Mouse (Mus musculus): ENCODE results near the gene Auts2. TPM values are rescaled to one million over a fixed set of nuclear protein-coding genes. Genes with fewer than 3 reads are reported as not detected.

Gene Auts2
- total RNA-seq, 1 experiment from 2014 or later: 10.4 TPM

DNA sequence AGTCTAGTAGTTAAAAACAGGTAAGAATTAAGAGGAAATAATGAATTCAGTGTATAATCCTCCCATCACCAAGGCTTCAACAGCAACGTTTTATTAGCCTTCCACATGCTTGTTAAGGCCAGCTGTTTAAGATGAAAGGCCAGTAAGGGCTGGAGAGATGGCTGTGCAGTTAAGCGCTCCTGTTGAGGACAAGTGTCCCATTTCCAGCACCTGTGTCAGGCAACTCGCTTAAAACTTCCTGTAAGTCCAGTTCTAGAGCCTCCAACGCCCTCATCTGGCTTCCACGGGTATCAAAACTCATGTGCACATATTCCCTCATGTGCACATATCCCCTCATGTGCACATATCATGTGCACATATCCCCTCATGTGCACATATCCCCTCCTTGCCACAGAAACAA is 41.1 kb downstream of the Auts2 start:
- no peak for ATAC-seq (replicated peaks; ENCODE audit: low read depth, poor library complexity, severe bottlenecking)

DNA sequence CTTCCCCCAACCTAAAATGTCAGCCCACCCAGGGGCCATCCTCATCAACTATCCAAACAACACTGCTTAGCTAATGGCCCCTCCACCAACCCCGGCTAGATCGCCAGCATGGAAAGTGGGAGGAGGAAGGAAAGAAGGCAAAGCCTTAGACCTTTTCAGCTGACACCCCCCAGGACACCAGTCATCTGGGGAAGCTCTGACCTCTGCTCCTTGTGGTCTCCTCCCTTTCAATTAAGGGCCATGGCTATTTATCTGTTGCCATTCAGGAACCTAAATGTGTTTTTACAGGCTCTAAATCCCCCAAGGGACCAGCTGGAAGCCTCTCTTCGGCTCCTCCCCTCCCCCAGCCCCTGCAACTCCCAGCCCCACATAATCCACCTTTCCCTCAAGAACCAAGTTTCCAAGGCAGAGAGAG is 42.3 kb downstream of the Auts2 start:
- ATAC-seq (replicated peaks; ENCODE audit: low read depth, poor library complexity, severe bottlenecking): no peak

DNA sequence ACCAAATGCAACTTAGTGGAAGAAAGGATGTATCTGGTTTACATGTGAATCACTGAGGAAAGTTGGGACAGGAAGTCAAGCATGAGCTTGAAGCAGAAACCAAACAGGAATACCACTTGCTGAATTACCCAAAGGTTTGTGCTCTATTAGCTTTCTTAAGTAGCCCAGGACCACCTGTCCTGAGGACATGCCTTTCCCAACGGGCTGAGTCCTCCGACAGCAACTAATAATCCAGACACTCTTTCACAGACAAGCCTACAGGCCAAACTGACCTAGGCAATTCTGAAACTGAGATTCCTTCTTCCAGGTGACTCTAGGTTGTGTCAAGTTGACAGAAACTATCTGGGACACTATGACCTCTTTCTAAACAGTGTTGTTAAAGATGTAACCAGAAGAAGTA is 44.2 kb downstream of the Auts2 start:
- ATAC-seq (replicated peaks; ENCODE audit: low read depth, poor library complexity, severe bottlenecking): no peak

DNA sequence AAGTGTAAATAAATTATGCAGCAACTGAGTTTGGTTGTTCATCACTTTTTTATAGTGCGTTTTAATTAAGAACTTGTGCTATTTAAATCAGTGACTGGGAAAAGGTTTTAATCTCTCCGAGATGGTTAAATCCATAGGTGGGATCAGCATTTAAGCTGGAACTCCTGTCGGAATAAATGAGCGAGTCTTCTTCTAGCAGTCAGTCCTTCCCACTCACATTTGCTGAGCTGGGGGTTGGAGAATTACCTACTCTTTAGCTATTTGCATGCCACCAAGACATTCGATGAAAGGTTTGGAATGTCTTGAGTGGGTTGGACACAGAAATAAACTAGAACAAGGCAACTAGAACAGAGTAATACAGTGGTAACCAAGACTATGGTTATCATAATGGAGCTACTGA is 45.1 kb downstream of the Auts2 start:
- ATAC-seq (replicated peaks; ENCODE audit: low read depth, poor library complexity, severe bottlenecking): no peak

DNA sequence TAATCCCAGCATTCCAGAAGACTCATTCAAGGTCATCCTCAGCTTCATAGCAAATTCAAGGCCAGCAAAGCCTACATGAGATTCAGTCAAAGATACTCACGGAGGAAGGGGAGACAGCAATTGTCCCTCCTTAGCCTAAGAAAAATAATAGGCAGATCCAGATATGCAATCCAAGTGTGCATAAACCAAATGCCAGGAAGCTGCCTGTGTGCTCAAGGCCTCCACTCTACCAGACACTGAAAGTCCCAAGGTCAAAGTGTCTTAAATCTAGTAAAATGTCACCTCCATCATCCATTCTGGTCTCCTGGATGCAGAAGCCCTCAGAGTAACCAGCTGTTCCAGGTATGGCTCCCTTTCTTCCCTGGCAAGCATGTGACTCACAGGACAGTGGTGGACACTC is 50.4 kb downstream of the Auts2 start:
- no peak for ATAC-seq (replicated peaks; ENCODE audit: low read depth, poor library complexity, severe bottlenecking)

DNA sequence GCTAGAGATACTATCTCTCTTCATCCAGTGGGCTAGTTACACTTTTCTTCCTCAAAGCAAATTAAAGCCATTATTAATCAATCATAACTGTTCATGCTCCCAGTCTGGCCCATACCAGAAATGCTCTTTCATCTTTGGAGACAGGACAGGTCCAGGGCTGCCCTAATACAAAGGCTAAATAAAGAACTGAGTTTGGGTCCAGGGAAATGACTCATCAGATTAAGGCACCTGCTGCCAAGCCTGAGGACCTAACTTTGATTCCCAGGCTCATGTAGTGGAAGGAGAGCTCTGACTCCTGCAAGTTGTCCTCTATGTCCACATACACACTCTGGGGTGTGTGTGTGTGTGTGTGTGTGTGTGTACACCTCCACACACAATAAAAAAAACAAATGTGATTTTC is 51.1 kb downstream of the Auts2 start:
- ATAC-seq (replicated peaks; ENCODE audit: low read depth, poor library complexity, severe bottlenecking): no peak

DNA sequence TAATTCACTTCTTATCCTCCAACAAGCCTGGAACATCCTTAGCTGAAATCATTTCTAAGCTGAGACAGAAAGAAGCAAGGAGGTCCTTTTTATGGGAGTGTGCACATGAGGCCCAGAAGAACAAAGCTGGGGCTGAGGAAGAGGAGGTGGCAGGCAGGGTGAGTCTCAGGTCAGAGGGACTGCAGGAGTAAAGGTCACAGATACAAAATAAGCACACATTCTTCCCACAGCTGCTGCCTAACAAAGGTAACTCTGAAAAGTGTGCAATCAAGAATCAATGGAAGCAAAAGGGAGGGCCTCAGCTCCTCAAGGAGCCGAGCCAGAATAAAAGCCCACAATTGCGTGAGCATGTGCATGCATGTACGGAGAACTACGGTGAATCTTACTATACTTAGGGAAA is 51.6 kb downstream of the Auts2 start:
- ATAC-seq (replicated peaks; ENCODE audit: low read depth, poor library complexity, severe bottlenecking): no peak

DNA sequence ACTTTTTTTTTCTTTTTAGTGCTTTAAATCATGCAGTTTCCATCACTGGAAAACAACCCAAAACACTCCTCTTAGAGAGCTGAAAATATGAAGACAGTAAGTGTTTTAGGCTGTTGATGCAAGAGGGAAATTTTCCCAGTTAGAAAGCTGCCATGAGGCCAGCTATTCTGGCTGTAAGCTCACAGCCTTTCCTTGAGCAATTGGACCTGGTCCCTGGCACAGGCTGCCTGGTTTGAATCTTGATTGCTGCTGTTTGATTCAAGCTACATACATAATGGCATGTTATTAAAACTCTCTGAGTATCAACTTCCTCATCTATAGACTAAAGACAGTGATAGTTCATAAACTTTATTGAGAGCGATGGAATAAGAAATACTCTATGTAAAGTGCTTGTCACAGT is 52.8 kb downstream of the Auts2 start:
- no peak for ATAC-seq (replicated peaks; ENCODE audit: low read depth, poor library complexity, severe bottlenecking)

DNA sequence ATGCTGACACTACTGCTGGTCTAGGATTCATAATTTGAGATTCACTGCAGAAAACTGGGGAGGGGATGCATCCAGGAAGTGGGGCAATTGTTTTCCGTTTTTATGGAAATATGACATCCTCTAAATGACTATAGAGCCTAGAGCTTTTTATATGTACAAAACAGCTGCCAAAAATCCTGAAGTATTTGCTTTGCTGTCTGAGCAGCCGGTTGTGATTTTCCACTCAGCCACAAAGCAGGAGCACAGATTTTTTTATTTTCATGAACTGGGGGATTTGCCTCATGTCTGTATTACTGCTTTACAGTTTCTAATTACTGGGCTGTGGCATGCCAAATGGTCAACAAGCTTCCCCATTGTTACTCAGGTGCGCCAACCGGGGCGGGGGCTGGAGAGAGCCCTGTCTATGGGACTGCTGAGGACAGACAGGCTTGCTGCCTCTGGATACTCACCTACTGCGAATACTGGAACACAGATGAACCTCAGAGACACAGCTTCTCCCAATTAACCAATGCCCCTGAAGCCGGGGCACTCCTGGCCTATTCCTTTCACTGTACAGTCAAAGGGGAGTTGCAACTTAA is 53.3 kb downstream of the Auts2 start:
- no peak for ATAC-seq (replicated peaks; ENCODE audit: low read depth, poor library complexity, severe bottlenecking)

DNA sequence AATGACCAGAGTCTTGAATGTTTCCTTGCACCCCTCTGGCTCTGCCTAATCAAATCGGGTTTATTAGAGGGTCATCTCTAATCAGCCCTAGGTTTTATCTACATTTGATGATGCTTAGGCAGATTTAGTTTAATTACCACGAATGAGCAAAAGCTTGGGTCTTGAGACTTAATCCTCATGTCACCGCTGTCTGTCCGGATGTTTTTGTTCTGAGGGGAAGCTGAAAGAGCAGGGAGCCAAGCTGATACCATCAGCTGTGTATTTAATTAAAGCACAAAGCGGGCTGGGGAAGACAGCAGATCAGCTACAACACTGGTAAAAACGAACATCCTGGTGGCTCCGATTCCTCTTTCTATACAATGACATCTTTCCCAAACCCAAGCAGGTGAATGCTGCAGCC is 56.3 kb downstream of the Auts2 start:
- no peak for ATAC-seq (replicated peaks; ENCODE audit: low read depth, poor library complexity, severe bottlenecking)

DNA sequence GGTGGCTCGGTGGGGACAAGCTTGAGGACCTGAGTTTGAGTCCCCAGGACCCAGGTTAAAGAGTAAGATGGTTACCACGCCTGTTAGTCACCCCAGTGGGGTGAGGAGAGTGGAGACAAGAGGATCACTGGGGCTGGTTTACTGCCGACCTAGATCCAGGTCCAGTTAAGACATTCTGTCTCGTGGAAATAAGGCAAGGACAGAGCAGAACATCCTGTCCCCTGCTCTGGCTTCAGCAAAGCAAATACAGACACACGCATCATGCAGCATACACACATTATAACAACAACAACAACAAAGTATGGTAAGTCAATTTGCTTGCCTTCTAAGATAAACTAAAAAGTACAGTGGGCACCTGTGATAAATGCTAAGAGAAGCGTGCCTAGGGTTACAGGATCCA is 57.1 kb downstream of the Auts2 start:
- no peak for ATAC-seq (replicated peaks; ENCODE audit: low read depth, poor library complexity, severe bottlenecking)

DNA sequence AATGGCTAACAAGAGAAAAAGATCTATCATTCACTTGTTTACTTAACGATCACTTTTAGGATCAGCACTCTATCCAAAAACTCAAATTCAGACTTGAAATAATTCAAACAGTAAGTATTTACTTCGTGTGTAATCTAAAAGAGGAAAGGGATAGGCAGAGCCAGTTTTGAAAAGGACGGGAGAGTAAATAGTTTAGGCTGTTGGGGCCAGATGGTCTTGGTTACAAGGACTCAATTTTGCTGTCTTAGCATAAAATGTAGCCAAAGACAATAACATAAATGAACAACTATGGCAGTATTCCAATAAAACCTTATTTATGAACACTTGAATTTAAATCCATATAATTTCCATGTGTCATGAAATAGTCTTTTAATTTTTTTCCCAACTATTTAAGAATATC is 57.7 kb downstream of the Auts2 start:
- no peak for ATAC-seq (replicated peaks; ENCODE audit: low read depth, poor library complexity, severe bottlenecking)

DNA sequence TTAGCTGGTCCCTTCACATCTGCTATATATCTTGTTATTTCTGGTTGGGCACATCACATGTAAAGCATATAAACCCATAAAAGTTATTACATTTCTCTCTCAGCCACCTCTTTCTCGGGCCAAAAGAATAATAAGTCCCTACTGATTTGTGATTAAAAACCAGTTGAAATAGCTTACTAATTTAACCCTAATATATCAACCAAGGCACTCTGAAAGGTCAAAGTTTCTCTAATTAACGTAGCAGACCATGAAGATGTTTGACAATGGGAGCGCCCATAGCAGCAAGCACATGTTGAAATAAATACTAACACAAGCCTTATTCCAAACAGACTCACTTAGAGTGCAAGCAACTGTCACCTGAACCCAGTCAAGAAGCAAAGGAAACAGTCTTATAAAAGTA is 61.7 kb downstream of the Auts2 start:
- no peak for ATAC-seq (replicated peaks; ENCODE audit: low read depth, poor library complexity, severe bottlenecking)

DNA sequence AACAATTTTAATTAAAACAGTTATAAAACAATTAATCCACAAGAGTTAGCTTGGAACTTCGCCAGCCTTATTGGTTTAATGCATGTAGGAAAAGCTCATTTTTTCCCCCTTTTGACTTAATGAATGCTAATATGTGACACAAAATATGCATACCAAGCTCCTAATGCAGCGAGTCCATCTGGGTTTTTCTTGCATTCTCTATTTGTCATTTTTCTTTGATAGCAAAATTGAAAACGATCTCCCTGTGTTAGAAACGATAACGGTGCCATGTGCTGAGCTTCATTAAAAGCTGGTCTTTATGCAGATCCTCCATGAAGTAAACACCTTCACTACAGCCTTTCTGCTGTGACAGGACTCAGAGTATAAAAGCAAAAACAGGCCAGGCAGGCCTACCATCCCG is 62.7 kb downstream of the Auts2 start:
- ATAC-seq (replicated peaks; ENCODE audit: low read depth, poor library complexity, severe bottlenecking): no peak

DNA sequence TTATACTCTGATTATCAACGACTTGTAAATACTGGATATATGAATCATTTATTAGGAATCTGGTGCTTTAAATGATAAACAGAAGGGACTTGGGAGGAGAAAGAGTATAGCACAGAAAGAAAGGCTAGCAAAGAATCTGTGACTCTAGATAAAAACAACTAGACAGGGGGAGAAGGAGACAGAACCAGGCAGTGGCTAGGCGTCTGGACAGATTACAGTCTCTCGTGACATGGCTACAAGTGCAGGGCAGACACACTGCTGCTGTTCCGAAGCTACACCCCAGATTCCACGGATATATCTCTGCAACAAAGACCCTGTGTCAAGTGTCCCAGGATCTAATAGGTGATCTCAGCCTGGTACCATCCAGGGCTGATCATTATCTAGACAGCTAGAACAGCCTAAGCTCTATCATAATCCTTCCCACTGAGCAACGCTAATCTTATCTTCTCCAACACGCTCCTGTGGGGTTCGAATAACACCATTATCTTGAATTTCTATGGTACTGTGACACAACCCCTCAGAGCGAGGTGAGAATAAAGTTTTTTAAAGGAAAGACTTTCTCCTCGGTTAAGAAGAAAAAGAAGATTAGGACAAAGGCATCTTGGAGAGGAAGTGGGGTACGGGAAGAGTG is 63.8 kb downstream of the Auts2 start:
- no peak for ATAC-seq (replicated peaks; ENCODE audit: low read depth, poor library complexity, severe bottlenecking)

DNA sequence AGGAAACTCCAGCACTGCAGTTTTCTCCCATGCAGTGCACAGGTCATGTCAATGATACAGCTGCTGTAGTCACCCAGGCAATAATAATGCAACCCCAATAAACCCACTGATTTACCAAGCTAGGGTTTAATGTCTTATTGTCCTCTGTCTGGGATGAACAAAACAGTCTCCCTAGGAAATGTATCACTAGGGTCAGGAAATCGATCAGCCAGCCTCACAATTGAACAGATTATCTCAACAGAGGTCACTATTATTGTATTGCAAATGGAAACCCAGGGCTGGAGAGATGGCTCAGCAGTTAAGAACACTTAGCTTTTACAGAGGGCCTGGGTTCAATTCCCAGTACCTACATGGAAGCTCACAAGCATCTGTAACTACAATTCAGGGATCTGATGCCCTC is 65.6 kb downstream of the Auts2 start:
- no peak for ATAC-seq (replicated peaks; ENCODE audit: low read depth, poor library complexity, severe bottlenecking)

DNA sequence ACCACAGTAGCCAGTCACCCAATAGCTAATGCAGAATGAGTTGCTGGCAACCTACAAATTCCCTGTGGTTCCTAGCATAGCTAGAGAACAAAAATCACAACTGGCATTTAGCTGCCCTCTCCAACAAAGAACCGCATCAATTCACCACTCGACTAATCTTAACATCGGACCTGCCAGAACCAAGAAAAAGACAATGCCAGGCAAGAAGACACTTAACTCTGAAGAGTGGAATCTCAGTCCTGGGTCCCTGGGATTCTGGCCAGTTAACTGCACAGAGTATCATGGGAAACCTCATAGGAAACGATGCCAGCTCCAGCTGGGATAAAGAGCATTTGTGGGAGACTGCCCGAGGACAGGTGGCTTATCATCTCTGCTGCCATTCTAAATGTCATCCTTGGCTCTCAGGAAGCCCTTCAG is 70.2 kb downstream of the Auts2 start:
- no peak for ATAC-seq (replicated peaks; ENCODE audit: low read depth, poor library complexity, severe bottlenecking)

DNA sequence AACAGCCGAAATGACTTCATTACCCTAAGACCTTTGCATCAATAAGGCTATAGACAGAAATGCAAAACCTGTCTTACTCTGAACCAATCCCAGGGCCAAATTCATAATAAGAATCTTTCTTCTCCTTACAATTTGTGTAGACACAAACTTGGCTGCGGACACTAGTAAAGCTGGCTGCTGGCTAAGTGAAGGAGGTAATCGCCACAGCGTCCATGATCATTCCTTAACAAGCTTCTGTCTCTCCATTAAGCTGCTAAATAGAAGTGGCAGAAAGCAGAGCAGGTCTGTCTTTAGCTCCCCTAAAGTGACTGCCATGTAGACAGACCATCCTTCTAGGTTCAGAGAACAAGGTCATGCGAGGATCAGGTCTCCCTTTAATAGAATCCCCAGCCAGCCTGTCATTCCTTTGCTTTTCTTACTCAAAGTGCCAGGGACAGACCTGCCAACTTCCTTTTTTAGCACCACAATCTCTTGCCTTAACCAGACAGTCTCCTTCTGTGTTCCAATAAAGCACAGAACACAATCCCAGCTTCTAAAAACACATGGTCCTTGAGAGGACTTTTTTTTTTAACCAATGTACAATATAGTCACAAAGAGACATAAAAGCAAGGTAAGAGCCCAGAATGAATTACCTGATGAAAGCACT is 70.8 kb downstream of the Auts2 start:
- ATAC-seq (replicated peaks; ENCODE audit: low read depth, poor library complexity, severe bottlenecking): no peak

DNA sequence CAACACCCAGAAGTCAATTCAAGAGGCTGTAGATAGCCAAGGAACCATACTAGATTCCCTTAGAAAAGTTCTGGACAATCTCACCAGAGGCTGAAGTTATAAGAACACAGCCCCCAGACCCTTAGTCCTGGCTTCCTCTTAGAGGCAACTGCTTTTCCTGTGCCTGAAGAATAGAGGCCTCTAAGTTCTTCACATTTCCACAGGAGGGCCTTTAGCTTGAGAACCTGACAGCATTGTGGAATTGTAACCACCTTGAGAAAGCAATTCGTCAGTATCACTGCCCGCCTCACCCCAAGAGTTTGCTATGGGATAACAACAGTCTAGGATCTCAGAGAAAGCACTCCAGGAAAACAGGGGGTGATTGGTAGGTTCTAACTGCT is 75.8 kb downstream of the Auts2 start:
- no peak for ATAC-seq (replicated peaks; ENCODE audit: low read depth, poor library complexity, severe bottlenecking)

DNA sequence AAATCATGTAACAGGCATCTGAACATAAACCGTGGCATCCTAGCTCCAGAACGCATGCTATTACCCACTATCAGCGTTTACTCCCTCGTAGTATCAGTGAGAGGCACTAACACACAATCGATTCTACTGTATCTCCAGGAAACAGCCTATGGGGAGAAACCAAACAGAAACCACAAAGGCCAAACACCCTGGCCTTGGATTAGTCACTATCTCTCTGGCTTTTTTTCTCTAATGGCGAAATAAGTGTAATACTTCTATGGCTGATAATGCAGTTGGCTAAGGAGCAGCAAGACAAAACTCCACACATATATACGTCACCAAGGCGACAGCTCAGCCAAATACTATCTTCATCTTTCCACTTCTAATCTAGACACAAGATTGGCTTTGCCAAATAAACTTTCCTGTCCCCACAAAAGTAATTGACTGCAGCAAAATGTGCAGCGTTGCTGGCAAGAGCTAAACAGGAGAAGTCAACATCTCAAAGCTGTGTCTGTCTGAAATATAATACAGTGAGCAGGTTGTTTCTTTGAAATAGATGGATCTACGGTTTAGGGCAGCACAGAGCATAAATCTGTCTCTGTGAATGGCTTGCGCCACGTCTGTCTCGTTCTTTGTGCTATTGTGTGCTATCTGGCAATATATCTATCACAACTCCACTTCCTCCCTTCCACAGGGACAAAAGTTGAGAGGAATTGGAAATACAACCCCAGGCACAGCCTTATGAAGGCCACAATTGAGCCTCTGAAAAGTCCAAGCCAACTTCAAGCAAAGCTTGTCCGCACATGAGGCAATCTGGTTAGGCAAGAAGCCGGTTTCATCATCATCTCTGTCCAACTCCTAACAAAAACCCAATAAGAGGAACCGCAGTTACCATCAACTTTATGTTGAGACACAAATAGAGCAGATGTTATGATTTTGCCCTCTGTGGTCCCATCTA is 76.4 kb downstream of the Auts2 start:
- ATAC-seq (replicated peaks; ENCODE audit: low read depth, poor library complexity, severe bottlenecking): peak; percentile 89

DNA sequence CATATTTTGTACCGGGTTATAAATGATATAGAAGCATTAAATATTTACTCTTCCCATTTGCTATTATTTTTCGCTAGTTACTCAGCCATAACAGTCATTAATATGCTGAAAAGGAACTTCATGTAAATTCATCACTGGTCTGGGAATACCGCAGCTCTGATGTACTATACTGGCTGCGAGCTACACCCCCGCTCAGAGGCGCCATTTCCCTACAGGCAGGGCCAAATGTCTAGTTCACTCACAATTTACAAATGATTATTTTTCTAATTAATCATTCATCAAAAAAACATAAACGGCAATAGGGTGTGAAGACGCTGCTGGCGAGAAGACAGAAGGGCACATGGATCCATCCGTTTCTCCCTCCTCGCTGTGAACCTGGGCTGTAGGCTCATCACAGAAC is 80.6 kb downstream of the Auts2 start:
- ATAC-seq (replicated peaks; ENCODE audit: low read depth, poor library complexity, severe bottlenecking): no peak
